Mouse (Mus musculus) frontal cortex, postnatal 14 days (tissue): ENCODE measurements at regions not wholly inside any gene's neighbourhood (a gene's known extent, or its start where the extent isn't known, plus 50 kb on each side); places are given as distances from the start of the nearest gene placed in this dataset.

Experiments used
- DNase-seq, 2 experiments: peaks; one replicate each; pipeline ENCODE4 v3.0.0; 2022; ENCODE audit warnings: low spot score in 2 of 2

- DNase-seq: no peak
These were observed 84.3 kb downstream of the Tmem168 start for GRCm38 (mm10) chr6:13523463-13524202.

GRCm38 (mm10) chr6:13514126-13514525 is 93.8 kb downstream of the Tmem168 start:
- DNase-seq: no peak

GRCm38 (mm10) chr6:13476493-13477129 is 131.3 kb downstream of the Tmem168 start:
- no peak for DNase-seq

- peak in 1 of 2 experiments; percentile 6 for DNase-seq
These were observed 158.6 kb downstream of the Tmem168 start for GRCm38 (mm10) chr6:13449160-13449787.

DNA sequence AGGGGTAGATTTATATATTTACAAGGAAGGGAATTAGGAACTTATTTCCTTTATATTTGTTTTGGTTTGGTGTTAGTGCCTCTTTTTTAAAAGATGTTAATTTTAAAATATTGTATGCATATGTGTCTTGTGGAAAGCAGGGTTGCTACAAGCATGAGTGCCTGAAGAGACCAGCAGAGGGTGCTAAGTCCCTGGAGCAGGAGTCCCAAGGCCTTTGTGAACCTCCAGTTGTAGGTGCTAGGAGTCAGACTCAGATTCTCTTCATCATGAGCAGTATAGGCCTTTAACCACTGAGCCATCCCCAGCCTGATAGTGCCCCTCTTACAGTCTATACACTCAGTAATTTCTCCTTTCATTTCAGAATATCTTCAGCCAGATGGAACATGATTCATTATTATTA is 189.0 kb upstream of the Vwde start:
- DNase-seq: no peak

DNA sequence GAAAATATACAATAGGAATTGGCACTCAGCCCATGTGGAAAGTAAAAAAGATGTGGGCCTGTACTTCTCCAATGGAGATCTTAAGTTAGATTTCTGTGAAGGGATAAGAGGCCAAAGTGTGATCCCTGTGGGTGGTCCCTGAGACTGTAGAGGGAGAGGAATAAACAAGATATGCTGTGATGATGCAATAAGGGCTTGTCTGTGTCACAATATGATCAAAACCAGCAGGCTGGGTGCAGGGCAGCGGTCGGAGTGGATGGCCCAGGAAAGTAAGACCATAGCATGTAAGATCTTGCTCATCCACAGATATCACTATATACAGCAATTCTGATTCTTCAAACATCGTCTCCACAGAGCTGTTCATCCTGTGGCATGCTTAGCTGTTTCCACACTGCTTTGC is 188.3 kb upstream of the Vwde start:
- DNase-seq: no peak

DNA sequence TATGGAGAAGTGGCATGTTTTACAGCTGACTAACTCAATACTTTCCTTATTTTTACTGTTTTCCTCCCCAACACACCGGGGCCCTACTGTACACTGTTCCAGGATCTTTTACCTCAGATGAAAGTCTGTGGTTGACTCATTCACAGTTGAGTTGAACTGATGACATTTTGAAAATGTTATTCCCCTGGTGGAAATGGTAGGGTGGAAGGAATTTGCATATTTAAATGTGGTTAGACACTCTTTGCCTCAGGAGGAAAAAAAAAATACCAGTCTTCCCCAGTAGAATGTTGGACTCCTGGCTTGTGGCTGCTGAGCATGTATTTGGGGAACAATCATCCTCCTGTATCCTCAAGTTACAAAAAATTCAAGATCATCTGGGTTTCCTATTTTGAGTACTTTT is 159.7 kb upstream of the Vwde start:
- DNase-seq: no peak

DNA sequence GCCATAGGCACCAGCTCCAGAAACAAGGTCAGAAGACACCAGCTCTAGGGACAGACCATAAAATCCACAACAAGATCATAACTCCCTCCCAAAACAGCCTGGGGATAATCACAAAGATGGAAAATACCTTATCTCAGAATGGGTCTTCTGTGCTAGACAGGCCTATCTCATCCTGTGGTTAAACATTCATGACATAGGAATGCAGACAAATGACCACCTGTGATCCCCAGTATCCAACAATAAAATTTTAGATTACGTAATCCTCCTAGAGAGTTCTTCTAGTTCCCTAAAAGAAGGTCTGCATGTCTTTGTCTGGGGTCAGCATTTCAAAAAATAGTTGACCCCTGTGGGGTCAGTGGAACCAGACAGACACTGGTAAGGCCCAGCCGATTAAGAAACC is 158.4 kb upstream of the Vwde start:
- no peak for DNase-seq

- DNase-seq: no peak
These were observed 156.1 kb upstream of the Vwde start for GRCm38 (mm10) chr6:13380819-13381218.

GRCm38 (mm10) chr6:13379727-13380126 is 155.0 kb upstream of the Vwde start:
- no peak for DNase-seq

DNA sequence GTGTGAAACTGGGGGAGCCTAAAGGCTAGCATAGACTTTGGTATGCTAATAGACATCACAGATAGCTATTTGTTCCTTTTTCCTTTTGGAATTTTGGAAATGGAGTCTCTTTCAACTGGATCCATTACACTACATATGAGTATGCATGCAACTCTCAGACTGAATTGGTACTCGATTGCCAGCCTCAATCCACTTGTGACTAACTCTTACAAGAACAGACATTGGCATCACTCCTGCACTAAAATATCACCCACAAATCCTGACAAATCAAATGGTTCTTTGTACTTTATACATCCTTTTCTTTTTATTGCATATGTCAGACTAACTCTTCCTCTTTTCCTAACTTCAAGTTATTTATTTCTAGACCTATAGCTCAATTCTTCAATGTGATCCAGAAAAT is 149.1 kb upstream of the Vwde start:
- DNase-seq: no peak

GRCm38 (mm10) chr6:13369709-13370296 is 145.0 kb upstream of the Vwde start:
- DNase-seq: no peak
